Mouse (Mus musculus): Measurements from ENCODE around the gene Cygb. TPM values are rescaled to one million over a fixed set of nuclear protein-coding genes. Genes with fewer than 3 reads are reported as not detected.
"Not testable (repeated sequence)": the region's sequence is repeated elsewhere in the genome, so short reads cannot be mapped to it uniquely, and the experiment has no call there.

The Cygb gene
- polyA plus RNA-seq, 1 experiment from 2014 or later = 2.6 TPM

- ATAC-seq (ENCODE audit: extremely low read depth, insufficient number of reproducible peaks, low FRiP score, low TSS enrichment) = no peak
- peaks cover 20% of the 10 kb centered on the region for H3K27me3 ChIP-seq (replicated peaks)
- H3K9me3 ChIP-seq = no peaks in the 10 kb centered on the region
- H3K4me3 ChIP-seq = peak overlapping the region; percentile 71
- H3K4me2 ChIP-seq = peak overlapping the region; percentile 94
- 72% methylated on average over 2 of the region's 2 CpGs for WGBS
- H3K4me1 ChIP-seq = peaks cover 59% of the 10 kb centered on the region
- H3K36me3 ChIP-seq = peaks cover 56% of the 10 kb centered on the region
- H3K9ac ChIP-seq = peak overlapping the region; percentile 98
- no peak overlapping the region for H3K27ac ChIP-seq (replicated peaks)
Observed at GRCm38 (mm10) chr11:116673410-116673809, 19.3 kb upstream of the Cygb start.

GRCm38 (mm10) chr11:116672595-116672994 lies 18.5 kb upstream of the Cygb start:
- H3K27ac ChIP-seq (replicated peaks) = no peak overlapping the region; the same call in 1 of the 2 replicates
- peak overlapping the region; percentile 98 for H3K9ac ChIP-seq
- no peak for ATAC-seq (ENCODE audit: extremely low read depth, insufficient number of reproducible peaks, low FRiP score, low TSS enrichment)
- WGBS = 19% methylated on average over 7 of the region's 7 CpGs
- H3K9me3 ChIP-seq = no peaks in the 10 kb centered on the region
- peaks cover 50% of the 10 kb centered on the region for H3K36me3 ChIP-seq
- H3K4me2 ChIP-seq = peak overlapping the region; percentile 94
- H3K27me3 ChIP-seq (replicated peaks) = peaks cover 20% of the 10 kb centered on the region
- peaks cover 63% of the 10 kb centered on the region for H3K4me1 ChIP-seq
- peak overlapping the region; percentile 71 for H3K4me3 ChIP-seq

- Histone ChIP-seq H3K27ac (replicated peaks) (peak overlapping the region; percentile 65), H3K4me3 (peak overlapping the region; percentile 71), H3K9me3 (no peaks in the 10 kb centered on the region), H3K4me1 (peaks cover 63% of the 10 kb centered on the region), H3K36me3 (peaks cover 44% of the 10 kb centered on the region), H3K9ac (peak overlapping the region; percentile 98), H3K27me3 (replicated peaks) (peaks cover 20% of the 10 kb centered on the region), H3K4me2 (peak overlapping the region; percentile 94)
- under 1% methylated on average over 24 of the region's 24 CpGs for WGBS
- no peak for ATAC-seq (ENCODE audit: extremely low read depth, insufficient number of reproducible peaks, low FRiP score, low TSS enrichment)
Observed at GRCm38 (mm10) chr11:116671845-116672434, 17.8 kb upstream of the Cygb start.

GRCm38 (mm10) chr11:116671112-116671844 lies 17.2 kb upstream of the Cygb start:
- Histone ChIP-seq H3K27me3 (replicated peaks) (peaks cover 20% of the 10 kb centered on the region), H3K9ac (peak overlapping the region; percentile 98), H3K36me3 (peaks cover 37% of the 10 kb centered on the region), H3K4me2 (peak overlapping the region; percentile 94), H3K4me3 (peak overlapping the region; percentile 71), H3K4me1 (peaks cover 63% of the 10 kb centered on the region), H3K27ac (replicated peaks) (peak overlapping the region; percentile 65), H3K9me3 (no peaks in the 10 kb centered on the region)
- 1% methylated on average over 45 of the region's 45 CpGs for WGBS
- peak; percentile 83 for ATAC-seq (ENCODE audit: extremely low read depth, insufficient number of reproducible peaks, low FRiP score, low TSS enrichment)

- peak overlapping the region; percentile 94; the same call in 1 of the 2 replicates for H3K4me2 ChIP-seq
- peaks cover 28% of the 10 kb centered on the region for H3K36me3 ChIP-seq
- 82% methylated on average over 7 of the region's 7 CpGs for WGBS
- no peak overlapping the region for H3K4me3 ChIP-seq
- H3K9ac ChIP-seq = no peak overlapping the region; the same call in 1 of the 2 replicates
- peaks cover 62% of the 10 kb centered on the region for H3K4me1 ChIP-seq
- no peak for ATAC-seq (ENCODE audit: extremely low read depth, insufficient number of reproducible peaks, low FRiP score, low TSS enrichment)
- no peak overlapping the region for H3K27ac ChIP-seq (replicated peaks)
- H3K27me3 ChIP-seq (replicated peaks) = peaks cover 20% of the 10 kb centered on the region
- no peaks in the 10 kb centered on the region for H3K9me3 ChIP-seq
Observed at GRCm38 (mm10) chr11:116670386-116670785, 16.3 kb upstream of the Cygb start.

- Histone ChIP-seq H3K4me3 (no peak overlapping the region), H3K27ac (replicated peaks) (no peak overlapping the region), H3K9me3 (no peaks in the 10 kb centered on the region), H3K4me2 (no peak overlapping the region), H3K27me3 (replicated peaks) (peaks cover 20% of the 10 kb centered on the region), H3K9ac (no peak overlapping the region), H3K36me3 (peaks cover 23% of the 10 kb centered on the region), H3K4me1 (peaks cover 57% of the 10 kb centered on the region)
- 47% methylated on average over 13 of the region's 13 CpGs for WGBS
- no peak for ATAC-seq (ENCODE audit: extremely low read depth, insufficient number of reproducible peaks, low FRiP score, low TSS enrichment)
Observed at GRCm38 (mm10) chr11:116669787-116670365, 15.8 kb upstream of the Cygb start.

GRCm38 (mm10) chr11:116669316-116669715 lies 15.2 kb upstream of the Cygb start:
- no peak for ATAC-seq (ENCODE audit: extremely low read depth, insufficient number of reproducible peaks, low FRiP score, low TSS enrichment)
- no peak overlapping the region for H3K9ac ChIP-seq
- H3K27ac ChIP-seq (replicated peaks) = no peak overlapping the region
- peaks cover 18% of the 10 kb centered on the region for H3K36me3 ChIP-seq
- 29% methylated on average over 5 of the region's 5 CpGs for WGBS
- H3K4me2 ChIP-seq = no peak overlapping the region
- no peaks in the 10 kb centered on the region for H3K9me3 ChIP-seq
- H3K27me3 ChIP-seq (replicated peaks) = peaks cover 20% of the 10 kb centered on the region
- H3K4me3 ChIP-seq = no peak overlapping the region
- peaks cover 52% of the 10 kb centered on the region for H3K4me1 ChIP-seq

- peaks cover 24% of the 10 kb centered on the region for H3K27me3 ChIP-seq (replicated peaks)
- H3K4me3 ChIP-seq = no peak overlapping the region
- no peak for ATAC-seq (ENCODE audit: extremely low read depth, insufficient number of reproducible peaks, low FRiP score, low TSS enrichment)
- 41% methylated on average over 7 of the region's 7 CpGs for WGBS
- no peak overlapping the region for H3K4me2 ChIP-seq
- H3K27ac ChIP-seq (replicated peaks) = no peak overlapping the region
- H3K36me3 ChIP-seq = peaks cover 13% of the 10 kb centered on the region
- H3K9me3 ChIP-seq = no peaks in the 10 kb centered on the region
- H3K9ac ChIP-seq = no peak overlapping the region
- peaks cover 52% of the 10 kb centered on the region for H3K4me1 ChIP-seq
Observed at GRCm38 (mm10) chr11:116668839-116669238, 14.7 kb upstream of the Cygb start.

GRCm38 (mm10) chr11:116668381-116668825 lies 14.3 kb upstream of the Cygb start:
- Histone ChIP-seq H3K9ac (no peak overlapping the region), H3K36me3 (peaks cover 8% of the 10 kb centered on the region), H3K27me3 (replicated peaks) (peaks cover 28% of the 10 kb centered on the region), H3K4me3 (no peak overlapping the region), H3K4me1 (peaks cover 52% of the 10 kb centered on the region), H3K9me3 (no peaks in the 10 kb centered on the region), H3K27ac (replicated peaks) (no peak overlapping the region), H3K4me2 (no peak overlapping the region)
- whole genome bisulfite sequencing = 56% methylated on average over 10 of the region's 10 CpGs
- no peak for ATAC-seq (ENCODE audit: extremely low read depth, insufficient number of reproducible peaks, low FRiP score, low TSS enrichment)

- H3K27ac ChIP-seq (replicated peaks) = no peak overlapping the region
- H3K4me3 ChIP-seq = no peak overlapping the region
- WGBS = 76% methylated on average over 8 of the region's 8 CpGs
- peaks cover 33% of the 10 kb centered on the region for H3K27me3 ChIP-seq (replicated peaks)
- ATAC-seq (ENCODE audit: extremely low read depth, insufficient number of reproducible peaks, low FRiP score, low TSS enrichment) = no peak
- H3K4me2 ChIP-seq = no peak overlapping the region
- peaks cover 4% of the 10 kb centered on the region for H3K36me3 ChIP-seq
- no peaks in the 10 kb centered on the region for H3K9me3 ChIP-seq
- no peak overlapping the region for H3K9ac ChIP-seq
- H3K4me1 ChIP-seq = peaks cover 52% of the 10 kb centered on the region
Observed at GRCm38 (mm10) chr11:116667930-116668329, 13.8 kb upstream of the Cygb start.

- not testable (repeated sequence) for H3K4me2 ChIP-seq; H3K9me3 ChIP-seq; H3K27ac ChIP-seq (replicated peaks); H3K9ac ChIP-seq; H3K4me3 ChIP-seq; H3K36me3 ChIP-seq; ATAC-seq (ENCODE audit: extremely low read depth, insufficient number of reproducible peaks, low FRiP score, low TSS enrichment)
- Histone ChIP-seq H3K4me1 (peaks cover 52% of the 10 kb centered on the region), H3K27me3 (replicated peaks) (peaks cover 42% of the 10 kb centered on the region)
- WGBS = 71% methylated on average over 3 of the region's 5 CpGs
Observed at GRCm38 (mm10) chr11:116667012-116667411, 12.9 kb upstream of the Cygb start.
